Mouse (Mus musculus): ENCODE data around the gene Agfg2. TPM values are rescaled to one million over a fixed set of nuclear protein-coding genes. Genes with fewer than 3 reads are reported as not detected.
"Not testable (repeated sequence)": the region's sequence is repeated elsewhere in the genome, so short reads cannot be mapped to it uniquely, and the experiment has no call there.

Gene Agfg2
- 19.3 and 21.7 TPM in 2 replicates for polyA plus RNA-seq (2015; fragmentation: Nextera tagmentation; extraction: Ambion mirVana)

DNA sequence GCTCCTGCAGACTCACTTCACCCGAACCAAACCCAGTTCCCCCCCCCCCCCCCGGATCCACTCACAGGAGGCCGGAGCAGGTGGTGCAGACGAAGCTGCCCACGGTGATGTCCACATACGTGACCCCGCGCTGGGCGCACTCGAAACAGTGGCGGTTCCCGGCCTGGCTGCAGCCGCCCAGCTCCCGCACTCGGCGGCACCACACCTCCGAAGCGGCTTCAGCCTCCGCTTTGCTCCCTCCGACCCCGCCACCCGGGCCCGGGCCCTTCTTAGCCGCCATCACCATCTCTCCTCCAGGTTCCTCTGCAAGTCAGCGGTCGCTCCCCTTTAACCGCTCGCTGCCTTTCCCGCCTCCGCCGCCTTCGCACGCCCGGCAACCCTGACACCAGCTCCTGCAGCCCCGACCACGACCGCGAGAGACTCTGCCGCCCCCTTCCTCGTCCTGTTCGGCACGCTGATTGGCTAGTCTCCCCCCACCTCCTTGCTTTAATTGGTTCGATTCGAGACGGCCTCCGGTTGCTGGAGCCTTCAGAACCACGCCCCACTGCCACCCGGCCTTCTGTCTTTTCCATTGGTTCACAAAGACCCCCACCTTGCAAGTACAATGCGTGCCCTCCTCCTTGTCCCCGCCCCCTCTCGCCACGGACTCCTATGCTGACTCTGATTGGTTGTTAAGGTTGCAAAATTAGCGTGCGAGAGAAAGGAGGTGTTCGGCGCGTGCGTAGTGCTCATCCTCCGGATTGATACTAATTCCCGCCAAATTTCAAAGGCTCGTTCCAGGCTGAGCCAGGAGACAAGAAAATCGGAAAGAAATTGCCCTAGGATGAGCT, at the start of gene Agfg2:
TSS of gene Agfg2 (minus strand) at position 433 of the 830 bp plus-strand sequence.
- Histone ChIP-seq H3K9me3 (replicated peaks) (no peaks in the 10 kb centered on the region), H3K27ac (peak within 1 kb of the TSS; percentile 74), H3K36me3 (no peaks in the 10 kb centered on the region), H3K4me2 (peak within 1 kb of the TSS; percentile 88), H3K27me3 (no peaks in the 10 kb centered on the region), H3K4me3 (peak within 1 kb of the TSS; percentile 68), H3K9ac (peak within 1 kb of the TSS; percentile 69), H3K4me1 (replicated peaks) (peaks cover 16% of the 10 kb centered on the region)
- under 1% methylated on average over 62 of the region's 62 CpGs for WGBS
- ATAC-seq (replicated peaks; ENCODE audit: insufficient number of reproducible peaks, insufficient read depth, low FRiP score, low read depth), result peak; percentile 98

DNA sequence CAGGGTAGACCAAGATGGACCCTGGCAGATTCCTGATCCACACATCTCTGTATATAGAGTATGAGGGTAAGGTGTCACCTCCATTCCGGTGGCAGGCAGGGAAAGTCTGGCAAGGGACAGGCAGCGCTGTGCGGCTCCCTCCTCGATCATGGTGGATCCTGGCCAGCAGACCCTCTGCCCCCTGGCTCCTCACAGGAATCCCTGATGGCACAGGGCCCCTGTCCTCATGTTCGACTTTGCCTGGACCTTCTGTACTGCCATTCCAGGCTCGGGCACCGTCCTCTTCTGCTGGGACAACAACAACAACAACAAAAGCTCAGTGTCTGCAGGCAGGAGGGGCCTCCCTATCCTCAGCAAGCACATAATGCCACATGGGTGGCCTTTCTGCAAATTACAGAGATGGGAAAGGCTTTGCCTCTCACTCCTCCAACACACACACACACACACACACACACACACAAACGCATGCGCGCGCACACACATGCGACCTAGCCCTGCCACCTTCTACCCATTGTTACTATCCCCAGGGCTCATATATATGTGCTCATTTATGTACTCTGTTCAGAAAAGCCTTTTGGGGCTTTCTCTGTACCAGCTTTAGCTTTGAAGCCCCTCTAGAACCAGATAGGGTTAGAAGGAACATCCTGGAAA, 49.2 kb upstream of the Agfg2 start:
- H3K36me3 ChIP-seq, result 0 out of 2 replicates have a peak, but pooled peaks cover 8% of the 10 kb centered on the region
- no peak overlapping the region for H3K4me3 ChIP-seq
- 0 out of 2 replicates have a peak, but pooled peaks cover 5% of the 10 kb centered on the region for H3K27me3 ChIP-seq
- H3K4me2 ChIP-seq, result no peak overlapping the region
- H3K27ac ChIP-seq, result no peak overlapping the region
- no peaks in the 10 kb centered on the region for H3K9me3 ChIP-seq (replicated peaks)
- ATAC-seq (replicated peaks; ENCODE audit: insufficient number of reproducible peaks, insufficient read depth, low FRiP score, low read depth), result no peak
- 88% methylated on average over 12 of the region's 12 CpGs for WGBS
- no peak overlapping the region for H3K9ac ChIP-seq
- no peaks in the 10 kb centered on the region for H3K4me1 ChIP-seq (replicated peaks)

- Histone ChIP-seq H3K36me3 (no peaks in the 10 kb centered on the region), H3K4me1 (replicated peaks) (no peaks in the 10 kb centered on the region), H3K9ac (no peak overlapping the region), H3K27me3 (0 out of 2 replicates have a peak, but pooled peaks cover 4% of the 10 kb centered on the region), H3K4me3 (no peak overlapping the region), H3K9me3 (replicated peaks) (no peaks in the 10 kb centered on the region), H3K27ac (no peak overlapping the region), H3K4me2 (no peak overlapping the region)
- no peak for ATAC-seq (replicated peaks; ENCODE audit: insufficient number of reproducible peaks, insufficient read depth, low FRiP score, low read depth)
- 71% methylated on average over 6 of the region's 6 CpGs for WGBS
These were observed 42.2 kb upstream of the Agfg2 start for GRCm38 (mm10) chr5:137726767-137727166.

DNA sequence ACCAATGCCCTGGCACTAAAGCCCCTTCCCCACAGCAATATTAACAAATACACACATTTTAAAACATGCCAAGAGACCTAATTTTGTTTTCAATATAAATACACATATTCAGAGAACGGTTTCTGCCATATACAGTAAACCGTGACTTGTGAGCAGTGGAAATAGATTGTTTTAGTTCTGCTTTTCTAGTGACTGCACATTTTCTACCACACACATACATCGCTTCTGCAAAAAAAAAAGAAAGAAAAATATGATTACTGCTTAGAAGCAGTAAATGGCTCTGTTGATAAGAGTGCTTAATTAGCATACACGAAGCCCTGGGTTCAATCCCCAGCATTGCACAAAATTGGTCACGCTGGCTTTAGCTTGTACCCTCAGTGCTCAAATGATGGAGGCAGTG, 39.3 kb upstream of the Agfg2 start:
- Histone ChIP-seq H3K9ac (no peak overlapping the region), H3K4me2 (no peak overlapping the region), H3K4me1 (replicated peaks) (peaks cover 11% of the 10 kb centered on the region), H3K36me3 (no peaks in the 10 kb centered on the region), H3K9me3 (replicated peaks) (no peaks in the 10 kb centered on the region), H3K4me3 (no peak overlapping the region), H3K27me3 (no peaks in the 10 kb centered on the region), H3K27ac (no peak overlapping the region)
- ATAC-seq (replicated peaks; ENCODE audit: insufficient number of reproducible peaks, insufficient read depth, low FRiP score, low read depth), result no peak
- WGBS, result 80% methylated on average over 5 of the region's 5 CpGs

DNA sequence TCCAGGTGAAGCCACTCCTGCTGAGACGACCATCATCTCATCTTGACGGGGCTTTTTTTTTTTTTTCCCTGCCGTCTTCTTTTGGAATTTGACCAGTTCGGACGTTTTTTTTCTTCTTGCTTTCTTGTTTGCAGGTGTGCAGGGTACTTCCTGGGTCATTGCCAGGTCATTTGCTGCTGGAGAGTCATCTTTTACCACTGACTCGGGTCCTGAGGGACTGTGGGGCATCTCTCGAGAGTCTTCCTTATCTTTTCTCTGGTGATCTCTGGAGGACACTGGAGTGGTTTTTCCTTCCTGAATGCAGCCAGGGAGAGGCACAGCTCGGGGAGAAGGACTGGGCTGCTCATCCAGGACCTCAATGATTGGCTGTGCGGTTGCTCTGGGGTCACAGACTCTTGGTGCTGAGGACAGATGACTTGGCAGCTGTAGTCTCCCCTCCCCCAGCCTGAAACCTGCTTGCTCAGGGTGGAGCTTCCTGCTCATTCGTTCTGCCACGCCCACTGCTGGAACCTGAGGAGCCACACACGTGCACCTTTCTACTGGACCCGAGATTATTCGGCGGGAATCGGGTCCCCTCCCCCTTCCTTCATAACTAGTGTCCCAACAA, 36.1 kb upstream of the Agfg2 start:
- not testable (repeated sequence) for H3K27ac ChIP-seq; H3K36me3 ChIP-seq; H3K27me3 ChIP-seq; ATAC-seq (replicated peaks; ENCODE audit: insufficient number of reproducible peaks, insufficient read depth, low FRiP score, low read depth); H3K9ac ChIP-seq; H3K9me3 ChIP-seq (replicated peaks)
- peaks cover 14% of the 10 kb centered on the region for H3K4me1 ChIP-seq (replicated peaks)
- peak overlapping the region; percentile 53 for H3K4me2 ChIP-seq
- peak overlapping the region; percentile 21; the same call in 1 of the 2 replicates for H3K4me3 ChIP-seq
- WGBS, result 15% methylated on average over 11 of the region's 16 CpGs

GRCm38 (mm10) chr5:137719088-137719487, 34.6 kb upstream of the Agfg2 start:
- Histone ChIP-seq H3K36me3 (no peaks in the 10 kb centered on the region), H3K4me2 (no peak overlapping the region; the same call in 1 of the 2 replicates), H3K9ac (no peak overlapping the region), H3K4me3 (no peak overlapping the region), H3K4me1 (replicated peaks) (peaks cover 16% of the 10 kb centered on the region), H3K27ac (peak overlapping the region; percentile 32), H3K9me3 (replicated peaks) (no peaks in the 10 kb centered on the region), H3K27me3 (no peaks in the 10 kb centered on the region)
- 33% methylated on average over 6 of the region's 6 CpGs for WGBS
- ATAC-seq (replicated peaks; ENCODE audit: insufficient number of reproducible peaks, insufficient read depth, low FRiP score, low read depth), result peak; percentile 63; the same call in 1 of the 2 replicates

DNA sequence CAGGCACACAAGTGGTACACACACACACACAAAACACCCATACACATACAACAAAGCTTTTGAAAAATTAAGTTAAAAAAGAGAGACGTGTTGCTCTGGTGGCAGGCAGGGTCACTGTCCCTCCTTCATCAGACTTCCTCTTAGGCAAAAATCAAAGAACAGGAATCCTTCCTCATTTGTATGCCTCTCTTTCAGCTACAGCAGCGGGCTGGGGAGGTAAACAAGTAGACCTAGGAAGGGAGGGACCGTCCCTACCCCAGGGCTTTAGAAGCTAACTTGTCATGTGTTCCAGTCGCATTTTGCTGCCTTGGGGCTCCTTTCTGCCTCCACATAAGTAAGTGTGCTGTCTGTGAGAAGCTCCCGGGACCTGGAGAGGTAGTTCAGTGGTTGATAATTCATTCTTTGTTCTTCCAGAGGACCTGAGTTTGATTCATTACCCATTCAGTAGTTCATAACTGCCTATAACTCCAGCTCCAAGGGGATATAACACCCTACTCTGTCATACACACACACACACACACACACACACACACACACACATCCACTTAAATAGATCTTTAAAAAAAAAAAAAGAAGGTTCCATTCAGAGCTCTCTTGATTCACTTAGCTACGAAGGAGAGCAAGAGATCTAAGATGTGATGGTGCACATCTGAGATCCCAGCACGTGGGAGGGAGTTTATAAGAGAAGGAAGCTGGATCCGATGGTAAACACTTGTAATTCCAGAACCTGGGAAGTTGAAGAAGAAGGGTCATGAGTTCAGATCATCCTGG, 33.7 kb upstream of the Agfg2 start:
- 64% methylated on average over 8 of the region's 8 CpGs for WGBS
- Histone ChIP-seq H3K4me1 (replicated peaks) (peaks cover 16% of the 10 kb centered on the region), H3K4me3 (no peak overlapping the region), H3K36me3 (no peaks in the 10 kb centered on the region), H3K9me3 (replicated peaks) (no peaks in the 10 kb centered on the region), H3K27ac (0 out of 2 replicates have a peak overlapping the region, but pooled peaks have one; percentile 20), H3K9ac (no peak overlapping the region), H3K27me3 (no peaks in the 10 kb centered on the region), H3K4me2 (no peak overlapping the region)
- ATAC-seq (replicated peaks; ENCODE audit: insufficient number of reproducible peaks, insufficient read depth, low FRiP score, low read depth), result no peak

- Histone ChIP-seq H3K27ac (no peak overlapping the region), H3K4me2 (no peak overlapping the region), H3K27me3 (no peaks in the 10 kb centered on the region), H3K4me3 (no peak overlapping the region), H3K9ac (no peak overlapping the region), H3K36me3 (no peaks in the 10 kb centered on the region), H3K4me1 (replicated peaks) (peaks cover 15% of the 10 kb centered on the region), H3K9me3 (replicated peaks) (no peaks in the 10 kb centered on the region)
- WGBS, result 64% methylated on average over 8 of the region's 8 CpGs
- no peak for ATAC-seq (replicated peaks; ENCODE audit: insufficient number of reproducible peaks, insufficient read depth, low FRiP score, low read depth)
These were observed 31.2 kb upstream of the Agfg2 start for GRCm38 (mm10) chr5:137715685-137716084.

DNA sequence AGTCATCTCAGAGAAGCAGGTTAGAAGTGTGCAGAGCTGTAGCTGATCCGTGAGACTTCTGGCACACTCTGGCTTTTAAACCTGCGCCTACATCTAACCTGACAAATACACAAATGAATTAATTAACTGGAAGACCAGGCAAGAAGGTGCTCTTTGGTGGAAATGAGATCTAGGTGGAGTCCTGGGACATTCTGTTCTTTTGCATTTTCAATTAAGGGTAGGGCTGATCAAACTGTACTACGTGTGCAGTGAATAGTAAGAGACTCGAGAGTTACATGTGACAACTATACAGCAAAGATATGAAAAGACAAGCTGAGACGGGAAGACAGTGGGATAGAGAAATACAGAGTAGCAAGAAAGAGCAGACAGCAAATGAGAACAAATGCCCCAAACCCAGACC, 28.9 kb upstream of the Agfg2 start:
- WGBS, result 71% methylated on average over 5 of the region's 5 CpGs

GRCm38 (mm10) chr5:137706913-137707633, 22.5 kb upstream of the Agfg2 start:
- peak overlapping the region; percentile 10; the same call in 1 of the 2 replicates for H3K4me2 ChIP-seq
- peak overlapping the region; percentile 31; the same call in 1 of the 2 replicates for H3K27ac ChIP-seq

More for the DNA sequence above, 28.9 kb upstream of the Agfg2 start:
- H3K27ac ChIP-seq, result no peak overlapping the region
- peaks cover 4% of the 10 kb centered on the region; the same call in 1 of the 2 replicates for H3K4me1 ChIP-seq (replicated peaks)
- no peak overlapping the region for H3K4me3 ChIP-seq
- ATAC-seq (replicated peaks; ENCODE audit: insufficient number of reproducible peaks, insufficient read depth, low FRiP score, low read depth), result no peak
- no peaks in the 10 kb centered on the region for H3K9me3 ChIP-seq (replicated peaks)
- H3K9ac ChIP-seq, result no peak overlapping the region
- no peaks in the 10 kb centered on the region for H3K36me3 ChIP-seq
- H3K27me3 ChIP-seq, result no peaks in the 10 kb centered on the region
- no peak overlapping the region for H3K4me2 ChIP-seq

More at GRCm38 (mm10) chr5:137706913-137707633, 22.5 kb upstream of the Agfg2 start:
- Histone ChIP-seq H3K36me3 (no peaks in the 10 kb centered on the region), H3K27me3 (no peaks in the 10 kb centered on the region), H3K4me1 (replicated peaks) (peaks cover 7% of the 10 kb centered on the region), H3K4me3 (no peak overlapping the region), H3K9me3 (replicated peaks) (no peaks in the 10 kb centered on the region), H3K9ac (no peak overlapping the region)
- WGBS, result 42% methylated on average over 12 of the region's 12 CpGs
- ATAC-seq (replicated peaks; ENCODE audit: insufficient number of reproducible peaks, insufficient read depth, low FRiP score, low read depth), result peak; percentile 50

Measured in heart, embryonic 15.5 days (tissue).